Mouse (Mus musculus) hindbrain, embryonic 10.5 days (tissue): ENCODE results near the gene Esx1. TPM values are rescaled to one million over a fixed set of nuclear protein-coding genes. Genes with fewer than 3 reads are reported as not detected.

ENCODE experiments used
- DNase-seq: peaks from one replicate; pipeline ENCODE4 v3.0.0-alpha.2; 2017; ENCODE audit warnings: low spot score
- H3K27ac ChIP-seq: fragments of 300-500 bp; sonication (generic); 2 replicates; pipeline ENCODE4 v1.5.1; 2016; ENCODE audit warnings: mild to moderate bottlenecking, moderate library complexity
- H3K27me3 ChIP-seq: fragments of 300-500 bp; sonication (generic); 2 replicates; pipeline ENCODE4 v1.6.1; 2016; ENCODE audit warnings: mild to moderate bottlenecking; ENCODE audit not compliant: poor library complexity, insufficient read depth, severe bottlenecking
- H3K36me3 ChIP-seq: fragments of 300-500 bp; sonication (generic); 2 replicates; pipeline ENCODE4 v1.6.1; 2016; ENCODE audit warnings: mild to moderate bottlenecking, moderate library complexity
- H3K4me1 ChIP-seq: fragments of 300-500 bp; sonication (generic); replicated peaks from 2 replicates; pipeline ENCODE4 v1.6.1; 2016; ENCODE audit warnings: mild to moderate bottlenecking
- H3K4me3 ChIP-seq: fragments of 300-500 bp; sonication (generic); 2 replicates; pipeline ENCODE4 v1.5.1; 2016; ENCODE audit warnings: mild to moderate bottlenecking, moderate library complexity
- H3K9me3 ChIP-seq: fragments of 300-500 bp; sonication (generic); 2 replicates; pipeline ENCODE4 v1.6.1; 2016; ENCODE audit warnings: mild to moderate bottlenecking, moderate library complexity
- WGBS: fragments of 180-500 bp; shearing (Covaris S2); methylation state at CpG from one replicate; pipeline ENCODE4 v1.1.7; 2016; 5-methylcytosine and 5-hydroxymethylcytosine counted together
- polyA plus RNA-seq: library from polyadenylated mRNA; unstranded; fragments of >200 nt; fragmentation: Nextera tagmentation; extraction: Ambion mirVana; gene quantifications from 2 replicates; pipeline ENCODE4 v1.2.1, GENCODE M21; 2016

The Esx1 gene
- not detected in 2 replicates for polyA plus RNA-seq

- 19% methylated on average over 19 of the region's 21 CpGs for WGBS
- H3K27me3 ChIP-seq = peaks cover 93% of the 10 kb centered on the region
- no peaks in the 10 kb centered on the region for H3K36me3 ChIP-seq
- H3K27ac ChIP-seq = no peak within 1 kb of the TSS
- peak within 1 kb of the TSS; percentile 16; the same call in 1 of the 2 replicates for H3K4me3 ChIP-seq
- DNase-seq = peak; percentile 26
- H3K4me1 ChIP-seq = 0 out of 2 replicates have a peak, but pooled peaks cover 3% of the 10 kb centered on the region
- 0 out of 2 replicates have a peak, but pooled peaks cover 3% of the 10 kb centered on the region for H3K9me3 ChIP-seq
Observed at GRCm38 (mm10) chrX:137121718-137122117, at the start of gene Esx1. Gene Esx1, minus strand, starts transcription at chrX:137122083.

GRCm38 (mm10) chrX:137170021-137170420 is 48.1 kb upstream of the Esx1 start:
- 48% methylated on average over 7 of the region's 7 CpGs for WGBS
- Histone ChIP-seq H3K27ac (no peak overlapping the region), H3K9me3 (no peaks in the 10 kb centered on the region), H3K4me1 (no peaks in the 10 kb centered on the region), H3K27me3 (no peaks in the 10 kb centered on the region), H3K4me3 (no peak overlapping the region), H3K36me3 (no peaks in the 10 kb centered on the region)
- peak; percentile 13 for DNase-seq

- Histone ChIP-seq H3K36me3 (no peaks in the 10 kb centered on the region), H3K27ac (no peak overlapping the region), H3K4me1 (no peaks in the 10 kb centered on the region), H3K9me3 (no peaks in the 10 kb centered on the region), H3K27me3 (no peaks in the 10 kb centered on the region), H3K4me3 (no peak overlapping the region)
- DNase-seq = no peak
- 79% methylated on average over 7 of the region's 7 CpGs for WGBS
Observed at GRCm38 (mm10) chrX:137167658-137168057, 45.8 kb upstream of the Esx1 start.

GRCm38 (mm10) chrX:137165621-137166020 is 43.7 kb upstream of the Esx1 start:
- WGBS = 88% methylated on average over 3 of the region's 3 CpGs
- DNase-seq = no peak
- H3K4me3 ChIP-seq = no peak overlapping the region
- H3K27ac ChIP-seq = no peak overlapping the region
- H3K27me3 ChIP-seq = no peaks in the 10 kb centered on the region; the same call in 1 of the 2 replicates
- no peaks in the 10 kb centered on the region for H3K4me1 ChIP-seq
- no peaks in the 10 kb centered on the region for H3K36me3 ChIP-seq
- H3K9me3 ChIP-seq = no peaks in the 10 kb centered on the region

- no peak overlapping the region for H3K4me3 ChIP-seq
- no peaks in the 10 kb centered on the region for H3K36me3 ChIP-seq
- peaks cover 3% of the 10 kb centered on the region; the same call in 1 of the 2 replicates for H3K27me3 ChIP-seq
- no peaks in the 10 kb centered on the region for H3K9me3 ChIP-seq
- no peaks in the 10 kb centered on the region for H3K4me1 ChIP-seq
- DNase-seq = no peak
- no peak overlapping the region for H3K27ac ChIP-seq
- 80% methylated on average over 1 of the region's 1 CpGs for WGBS
Observed at GRCm38 (mm10) chrX:137162700-137163099, 40.8 kb upstream of the Esx1 start.

- no peak overlapping the region for H3K4me3 ChIP-seq
- no peaks in the 10 kb centered on the region for H3K4me1 ChIP-seq
- 67% methylated on average over 3 of the region's 3 CpGs for WGBS
- H3K9me3 ChIP-seq = no peaks in the 10 kb centered on the region
- H3K36me3 ChIP-seq = no peaks in the 10 kb centered on the region
- DNase-seq = no peak
- peaks cover 3% of the 10 kb centered on the region; the same call in 1 of the 2 replicates for H3K27me3 ChIP-seq
- no peak overlapping the region for H3K27ac ChIP-seq
Observed at GRCm38 (mm10) chrX:137160971-137161370, 39.1 kb upstream of the Esx1 start.

GRCm38 (mm10) chrX:137149050-137149449 is 27.2 kb upstream of the Esx1 start:
- Histone ChIP-seq H3K4me1 (no peaks in the 10 kb centered on the region), H3K4me3 (no peak overlapping the region), H3K9me3 (no peaks in the 10 kb centered on the region), H3K36me3 (no peaks in the 10 kb centered on the region), H3K27ac (no peak overlapping the region), H3K27me3 (no peaks in the 10 kb centered on the region)
- 91% methylated on average over 11 of the region's 11 CpGs for WGBS
- DNase-seq = no peak

- no peaks in the 10 kb centered on the region for H3K27me3 ChIP-seq
- DNase-seq = no peak
- no peaks in the 10 kb centered on the region for H3K36me3 ChIP-seq
- no peaks in the 10 kb centered on the region for H3K9me3 ChIP-seq
- H3K4me1 ChIP-seq = no peaks in the 10 kb centered on the region
- H3K4me3 ChIP-seq = no peak overlapping the region
- no peak overlapping the region for H3K27ac ChIP-seq
- WGBS = 28% methylated on average over 4 of the region's 4 CpGs
Observed at GRCm38 (mm10) chrX:137144674-137145073, 22.8 kb upstream of the Esx1 start.

- 88% methylated on average over 4 of the region's 4 CpGs for WGBS
- Histone ChIP-seq H3K4me3 (no peak overlapping the region), H3K27me3 (no peaks in the 10 kb centered on the region), H3K9me3 (no peaks in the 10 kb centered on the region), H3K27ac (no peak overlapping the region), H3K36me3 (no peaks in the 10 kb centered on the region), H3K4me1 (no peaks in the 10 kb centered on the region)
- no peak for DNase-seq
Observed at GRCm38 (mm10) chrX:137143726-137144125, 21.8 kb upstream of the Esx1 start.

GRCm38 (mm10) chrX:137142546-137142945 is 20.7 kb upstream of the Esx1 start:
- Histone ChIP-seq H3K27ac (no peak overlapping the region), H3K27me3 (no peaks in the 10 kb centered on the region), H3K4me3 (no peak overlapping the region), H3K36me3 (no peaks in the 10 kb centered on the region), H3K4me1 (no peaks in the 10 kb centered on the region), H3K9me3 (no peaks in the 10 kb centered on the region)
- 35% methylated on average over 2 of the region's 2 CpGs for WGBS
- DNase-seq = no peak

- H3K27me3 ChIP-seq = no peaks in the 10 kb centered on the region
- peak; percentile 43 for DNase-seq
- H3K9me3 ChIP-seq = no peaks in the 10 kb centered on the region
- H3K36me3 ChIP-seq = no peaks in the 10 kb centered on the region
- no peak overlapping the region for H3K4me3 ChIP-seq
- 16% methylated on average over 6 of the region's 6 CpGs for WGBS
- no peaks in the 10 kb centered on the region for H3K4me1 ChIP-seq
- H3K27ac ChIP-seq = no peak overlapping the region
Observed at GRCm38 (mm10) chrX:137141669-137142068, 19.8 kb upstream of the Esx1 start.

- Histone ChIP-seq H3K27ac (no peak overlapping the region), H3K36me3 (no peaks in the 10 kb centered on the region), H3K4me1 (no peaks in the 10 kb centered on the region), H3K9me3 (no peaks in the 10 kb centered on the region), H3K4me3 (peak overlapping the region; percentile 16; the same call in 1 of the 2 replicates), H3K27me3 (peaks cover 75% of the 10 kb centered on the region)
- peak; percentile 31 for DNase-seq
- 18% methylated on average over 17 of the region's 17 CpGs for WGBS
Observed at GRCm38 (mm10) chrX:137127542-137127941, 5.7 kb upstream of the Esx1 start.

GRCm38 (mm10) chrX:137119675-137120423 is 2.0 kb downstream of the Esx1 start:
- Histone ChIP-seq H3K4me3 (peak overlapping the region; percentile 13; the same call in 1 of the 2 replicates), H3K36me3 (no peaks in the 10 kb centered on the region), H3K4me1 (0 out of 2 replicates have a peak, but pooled peaks cover 3% of the 10 kb centered on the region), H3K27me3 (peaks cover 95% of the 10 kb centered on the region), H3K9me3 (0 out of 2 replicates have a peak, but pooled peaks cover 3% of the 10 kb centered on the region), H3K27ac (no peak overlapping the region)
- 17% methylated on average over 52 of the region's 52 CpGs for WGBS
- DNase-seq = peak; percentile 18
